In the genomic region with DNA sequence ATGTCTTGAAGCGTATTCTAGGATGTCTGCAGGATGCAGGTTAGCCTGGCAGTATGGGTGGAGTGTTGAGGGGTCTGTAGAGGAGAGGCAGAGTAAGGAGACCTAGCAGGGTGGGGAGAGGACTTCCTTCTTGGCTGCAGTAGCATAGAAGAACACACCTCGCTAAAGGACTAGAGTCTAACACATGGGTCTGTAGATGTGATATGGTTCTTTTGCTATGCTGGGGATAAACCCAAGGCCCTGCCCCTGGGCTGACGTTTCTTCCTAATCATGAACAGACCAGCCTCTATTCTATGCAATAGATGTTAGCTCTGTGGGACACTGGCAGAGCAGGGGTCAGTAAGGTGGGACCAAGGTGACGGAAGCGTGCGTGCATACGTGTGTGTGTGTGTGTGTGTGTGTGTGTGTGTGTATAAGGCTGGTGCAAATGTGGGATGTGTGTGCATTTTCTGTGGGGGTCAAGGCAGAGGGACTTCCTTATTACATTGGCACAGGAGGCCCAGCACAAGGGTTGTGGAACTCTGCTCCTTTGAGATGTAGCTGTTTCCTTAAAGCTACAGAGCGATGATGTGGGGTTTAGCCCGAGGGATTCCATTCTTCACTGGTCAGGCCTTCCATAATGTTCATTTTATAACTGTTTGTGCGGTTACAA, we compare ENCODE assay signal across 11 mouse cellular contexts. TPM values are rescaled to one million over a fixed set of nuclear protein-coding genes. Genes with fewer than 3 reads are reported as not detected.
DNase-seq lines count a peak whose midpoint lies in the region; ATAC-seq and TF ChIP-seq lines count a peak whose summit lies in the region.
"Had no signal": no experiment of that assay in that cellular context is flagged by ENCODE, and none has a peak within 500 bp of the region (broad histone marks: within the 10 kb centered on the region; RNA-seq: fewer than 3 reads in every experiment).

No protein-coding gene starts in this region.

- no peak overlapping the region for H3K9ac ChIP-seq in forebrain, embryonic 14.5 days (ENCODE audit: low read length)
- H3K9ac ChIP-seq in lung, embryonic 14.5 days, result no peak overlapping the region
- no peak overlapping the region for H3K9ac ChIP-seq in intestine, embryonic 14.5 days (ENCODE audit: low read length)
- no peak overlapping the region for H3K9ac ChIP-seq in midbrain, embryonic 15.5 days

- H3K36me3 ChIP-seq in forebrain, embryonic 10.5 days (replicated peaks), result no peaks in the 10 kb centered on the region
- no peaks in the 10 kb centered on the region for H3K36me3 ChIP-seq in forebrain, embryonic 14.5 days (ENCODE audit: control insufficient read depth, insufficient read depth, low read length)
- no peaks in the 10 kb centered on the region for H3K36me3 ChIP-seq in lung, embryonic 14.5 days (ENCODE audit: insufficient read depth)
- no peaks in the 10 kb centered on the region for H3K36me3 ChIP-seq in intestine, embryonic 14.5 days (ENCODE audit: control insufficient read depth, insufficient read depth, low read length)
- H3K36me3 ChIP-seq in midbrain, embryonic 15.5 days (replicated peaks), result no peaks in the 10 kb centered on the region
- H3K36me3 ChIP-seq: G1E had no signal

- WGBS in forebrain, embryonic 10.5 days, result 84% methylated on average over 10 of the region's 10 CpGs
- 87% methylated on average over 10 of the region's 10 CpGs for WGBS in forebrain, embryonic 14.5 days
- 78% methylated on average over 10 of the region's 10 CpGs for WGBS in lung, embryonic 14.5 days
- WGBS in intestine, embryonic 14.5 days, result 69% methylated on average over 10 of the region's 10 CpGs
- WGBS in midbrain, embryonic 15.5 days, result 83% methylated on average over 10 of the region's 10 CpGs

- H3K4me1 ChIP-seq in forebrain, embryonic 10.5 days, result peaks cover 38% of the 10 kb centered on the region
- no peaks in the 10 kb centered on the region for H3K4me1 ChIP-seq in forebrain, embryonic 14.5 days (ENCODE audit: control insufficient read depth, insufficient read depth, low read length)
- peaks cover 4% of the 10 kb centered on the region; the same call in 1 of the 2 replicates for H3K4me1 ChIP-seq in lung, embryonic 14.5 days (ENCODE audit: insufficient read depth)
- peaks cover 8% of the 10 kb centered on the region for H3K4me1 ChIP-seq in intestine, embryonic 14.5 days (replicated peaks; ENCODE audit: control insufficient read depth, insufficient read depth, low read length)
- peaks cover 4% of the 10 kb centered on the region; the same call in 1 of the 2 replicates for H3K4me1 ChIP-seq in midbrain, embryonic 15.5 days

- no peak overlapping the region for H3K4me2 ChIP-seq in forebrain, embryonic 14.5 days (ENCODE audit: low read length)
- no peak overlapping the region for H3K4me2 ChIP-seq in lung, embryonic 14.5 days
- 0 out of 2 replicates have a peak overlapping the region, but pooled peaks have one; percentile 3 for H3K4me2 ChIP-seq in intestine, embryonic 14.5 days (ENCODE audit: low read length)
- H3K4me2 ChIP-seq in midbrain, embryonic 15.5 days, result no peak overlapping the region

- DNase-seq in forebrain, embryonic 10.5 days (ENCODE audit: extremely low spot score, low spot score), result no peak
- DNase-seq in forebrain, embryonic 14.5 days (ENCODE audit: low spot score), result no peak
- no peak for DNase-seq in lung, embryonic 14.5 days
- no peak for DNase-seq in lung, adult 18-20 months
- DNase-seq in intestine, embryonic 14.5 days (ENCODE audit: low spot score), result no peak
- no peak for DNase-seq in left cerebral cortex, postnatal 25 days (ENCODE audit: low spot score in 2 of 2)
- no peak for DNase-seq in frontal cortex, adult 2 months (ENCODE audit: extremely low spot score in 1 of 2, low spot score in 1 of 2)
- DNase-seq: cerebellum, adult 9-11 months had no signal

- H3K4me3 ChIP-seq in forebrain, embryonic 10.5 days, result no peak overlapping the region
- no peak overlapping the region for H3K4me3 ChIP-seq in forebrain, embryonic 14.5 days (ENCODE audit: low read depth, low read length)
- H3K4me3 ChIP-seq in lung, embryonic 14.5 days (ENCODE audit: low read depth, low read length), result no peak overlapping the region
- H3K4me3 ChIP-seq in intestine, embryonic 14.5 days (ENCODE audit: low read depth, low read length), result no peak overlapping the region
- H3K4me3 ChIP-seq in midbrain, embryonic 15.5 days, result no peak overlapping the region
- H3K4me3 ChIP-seq: layer of hippocampus, adult 2 months had no signal

- no peaks in the 10 kb centered on the region for H3K9me3 ChIP-seq in forebrain, embryonic 10.5 days
- H3K9me3 ChIP-seq in forebrain, embryonic 14.5 days (replicated peaks; ENCODE audit: control insufficient read depth, low read length), result no peaks in the 10 kb centered on the region
- no peaks in the 10 kb centered on the region for H3K9me3 ChIP-seq in lung, embryonic 14.5 days (ENCODE audit: low read depth, low read length)
- H3K9me3 ChIP-seq in intestine, embryonic 14.5 days (ENCODE audit: control insufficient read depth, low read length), result no peaks in the 10 kb centered on the region
- no peaks in the 10 kb centered on the region for H3K9me3 ChIP-seq in midbrain, embryonic 15.5 days
- H3K9me3 ChIP-seq: G1E had no signal

- H3K27me3 ChIP-seq in forebrain, embryonic 10.5 days (ENCODE audit: poor library complexity, severe bottlenecking), result no peaks in the 10 kb centered on the region
- no peaks in the 10 kb centered on the region for H3K27me3 ChIP-seq in forebrain, embryonic 14.5 days (replicated peaks; ENCODE audit: control insufficient read depth, insufficient read depth, low read length)
- H3K27me3 ChIP-seq in lung, embryonic 14.5 days (ENCODE audit: insufficient read depth, low read length), result no peaks in the 10 kb centered on the region
- H3K27me3 ChIP-seq in intestine, embryonic 14.5 days (replicated peaks; ENCODE audit: control insufficient read depth, insufficient read depth, low read length), result no peaks in the 10 kb centered on the region
- no peaks in the 10 kb centered on the region for H3K27me3 ChIP-seq in midbrain, embryonic 15.5 days (replicated peaks)

- intact Hi-C loops in left cerebral cortex, postnatal 25 days (cut with DNase I), result no loop called here

- peak overlapping the region; percentile 21; the same call in 1 of the 2 replicates for H3K27ac ChIP-seq in forebrain, embryonic 10.5 days
- H3K27ac ChIP-seq in forebrain, embryonic 14.5 days (ENCODE audit: low read depth, low read length), result no peak overlapping the region
- H3K27ac ChIP-seq in lung, embryonic 14.5 days (ENCODE audit: low read depth), result peak overlapping the region; percentile 91
- peak overlapping the region; percentile 88 for H3K27ac ChIP-seq in intestine, embryonic 14.5 days (ENCODE audit: low read depth)
- 0 out of 2 replicates have a peak overlapping the region, but pooled peaks have one; percentile 9 for H3K27ac ChIP-seq in midbrain, embryonic 15.5 days
- H3K27ac ChIP-seq: layer of hippocampus, adult 2 months had no signal

- no peak for ATAC-seq in forebrain, embryonic 14.5 days
- no peak for ATAC-seq in lung, embryonic 14.5 days (ENCODE audit: insufficient read depth)
- ATAC-seq in intestine, embryonic 14.5 days (replicated peaks; ENCODE audit: low FRiP score, low TSS enrichment, low read depth), result peak; percentile 32; the same call in 1 of the 2 replicates
- no peak for ATAC-seq in midbrain, embryonic 15.5 days (replicated peaks)

- no peak for TF ChIP-seq CTCF in lung, embryonic 14.5 days (IDR thresholded peaks at IDR 0.05; ENCODE audit: low read depth)

RNA-seq across cellular contexts. Expression of a gene that starts 7.0 kb away (rescaled TPM):
- polyA plus RNA-seq in forebrain, embryonic 10.5 days (2016; fragmentation: Nextera tagmentation; extraction: Ambion mirVana), result 7.1 and 7.9 TPM in 2 replicates
- polyA plus RNA-seq in forebrain, embryonic 14.5 days (2014; fragmentation: Nextera tagmentation; extraction: Ambion mirVana), result 3.9 and 4.9 TPM in 2 replicates
- 7.0 and 10.5 TPM in 2 replicates for polyA plus RNA-seq in lung, embryonic 14.5 days (2014; fragmentation: Nextera tagmentation; extraction: Ambion mirVana)
- polyA plus RNA-seq in intestine, embryonic 14.5 days (2014; fragmentation: Nextera tagmentation; extraction: Ambion mirVana), result 7.2 and 11.9 TPM in 2 replicates
- polyA plus RNA-seq in midbrain, embryonic 15.5 days (2015; fragmentation: Nextera tagmentation; extraction: Ambion mirVana), result 6.6 and 8.2 TPM in 2 replicates
- total RNA-seq in left cerebral cortex, postnatal 25 days (2021), result 10 to 100 TPM; 10.3 to 10.6 TPM
- 8.3 and 9.8 TPM in 2 replicates for polyA plus RNA-seq in frontal cortex, adult 2 months (2012; rRNA removed)

RNA-seq across cellular contexts. Expression of a gene that starts 41.6 kb away (rescaled TPM):
- polyA plus RNA-seq in forebrain, embryonic 10.5 days (2016; fragmentation: Nextera tagmentation; extraction: Ambion mirVana), result 1.5 and 2.3 TPM in 2 replicates
- 2.3 and 3.0 TPM in 2 replicates for polyA plus RNA-seq in forebrain, embryonic 14.5 days (2014; fragmentation: Nextera tagmentation; extraction: Ambion mirVana)
- polyA plus RNA-seq in lung, embryonic 14.5 days (2014; fragmentation: Nextera tagmentation; extraction: Ambion mirVana), result 6.6 and 7.7 TPM in 2 replicates
- polyA plus RNA-seq in intestine, embryonic 14.5 days (2014; fragmentation: Nextera tagmentation; extraction: Ambion mirVana), result 7.1 and 7.2 TPM in 2 replicates
- polyA plus RNA-seq in midbrain, embryonic 15.5 days (2015; fragmentation: Nextera tagmentation; extraction: Ambion mirVana), result 4.2 and 4.3 TPM in 2 replicates
- total RNA-seq in left cerebral cortex, postnatal 25 days (2021), result 1 to 10 TPM; 3.6 to 4.2 TPM
- 2.6 and 3.4 TPM in 2 replicates for polyA plus RNA-seq in frontal cortex, adult 2 months (2012; rRNA removed)
- polyA plus RNA-seq: G1E had no signal

RNA-seq across cellular contexts. Expression of a gene that starts 50.7 kb away (rescaled TPM):
- polyA plus RNA-seq in forebrain, embryonic 10.5 days (2016; fragmentation: Nextera tagmentation; extraction: Ambion mirVana), result 19.0 and 19.2 TPM in 2 replicates
- polyA plus RNA-seq in forebrain, embryonic 14.5 days (2014; fragmentation: Nextera tagmentation; extraction: Ambion mirVana), result 21.4 and 22.8 TPM in 2 replicates
- 27.7 and 31.4 TPM in 2 replicates for polyA plus RNA-seq in lung, embryonic 14.5 days (2014; fragmentation: Nextera tagmentation; extraction: Ambion mirVana)
- 30.1 and 32.9 TPM in 2 replicates for polyA plus RNA-seq in intestine, embryonic 14.5 days (2014; fragmentation: Nextera tagmentation; extraction: Ambion mirVana)
- polyA plus RNA-seq in midbrain, embryonic 15.5 days (2015; fragmentation: Nextera tagmentation; extraction: Ambion mirVana), result 30.6 and 35.1 TPM in 2 replicates
- 10 to 100 TPM; 37.4 to 40.7 TPM for total RNA-seq in left cerebral cortex, postnatal 25 days (2021)
- polyA plus RNA-seq in frontal cortex, adult 2 months (2012; rRNA removed), result 38.3 and 40.2 TPM in 2 replicates
